Mouse (Mus musculus): ENCODE measurements around the gene Casp8ap2. TPM values are rescaled to one million over a fixed set of nuclear protein-coding genes. Genes with fewer than 3 reads are reported as not detected.

Gene Casp8ap2
- total RNA-seq (2021) (1 to 10 TPM; 4.9 to 6.7 TPM), polyA plus RNA-seq (2012; rRNA removed) (2.5 and 4.2 TPM in 2 replicates)
- long read RNA-seq, full-length matches to known transcripts: 2 of 4 reads
- long read RNA-seq, partial matches to known transcripts: 1 of 4 reads
- long read RNA-seq, other reads (novel, unspliced or antisense): 1 of 4 reads

DNA sequence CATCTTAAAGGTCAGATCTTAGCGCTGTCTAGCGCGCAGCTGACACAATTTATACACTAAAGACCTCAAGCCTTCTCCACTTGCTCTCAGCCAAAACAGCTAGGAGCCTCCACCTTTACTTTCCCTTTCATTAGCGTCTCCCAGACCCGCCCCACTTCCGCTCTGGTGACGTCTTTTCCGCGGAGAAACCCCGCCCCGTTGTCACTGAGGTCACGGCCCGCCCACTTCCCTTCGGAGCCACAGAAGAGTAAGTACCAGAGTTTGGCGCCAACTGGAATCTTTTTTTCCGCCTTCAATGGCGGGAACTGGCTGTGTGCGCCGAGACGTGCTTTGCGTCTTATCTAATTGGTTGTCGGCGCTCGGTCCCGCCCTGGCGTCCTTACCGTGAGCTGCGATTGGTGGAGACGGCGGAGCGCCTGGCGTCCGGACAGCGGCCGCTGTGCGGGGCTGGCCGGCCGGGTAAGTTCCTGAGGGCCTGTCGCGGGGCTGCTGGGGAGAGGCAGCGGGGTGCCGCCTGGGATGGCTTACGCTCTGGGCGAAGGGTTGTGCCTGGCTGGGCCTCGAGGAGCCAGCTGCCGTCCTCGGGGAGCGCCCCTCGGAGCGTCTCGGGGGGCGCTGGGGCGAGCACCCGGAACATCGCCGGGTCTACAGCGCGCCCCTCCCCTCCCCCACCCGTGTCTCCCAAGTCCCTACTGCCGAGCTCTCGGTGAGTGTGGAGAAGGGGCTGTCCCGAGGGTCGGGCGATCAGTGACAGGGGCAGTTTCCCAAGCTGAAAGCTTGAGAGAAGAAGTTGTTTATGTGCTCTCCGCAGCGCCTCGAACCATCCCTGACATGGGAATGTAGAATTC is at the start of gene Casp8ap2:
Gene Casp8ap2, plus strand, starts transcription at position 418 of the 848 bp plus-strand sequence.
- no peaks in the 10 kb centered on the region for H3K27me3 ChIP-seq (ENCODE audit: control insufficient read depth, insufficient read depth, low read length)
- no peaks in the 10 kb centered on the region; the same call in 1 of the 2 replicates for H3K4me1 ChIP-seq (ENCODE audit: control insufficient read depth, insufficient read depth, low read length)
- H3K36me3 ChIP-seq (ENCODE audit: control insufficient read depth, insufficient read depth, low read length): no peaks in the 10 kb centered on the region; the same call in 1 of the 2 replicates
- intact Hi-C loops (cut with DNase I): loop anchor here (2.0 kb wide), 1 partner anchor 42 kb away; the partner anchor contains the start of gene Mdn1
- TF ChIP-seq POLR2A (IDR thresholded peaks at IDR 0.05; ENCODE audit: insufficient read depth, low read depth, low read length) (peak; percentile 86), CTCF (IDR thresholded peaks at IDR 0.05) (peak; percentile 16; the same call in 1 of the 2 replicates), EP300 (IDR thresholded peaks at IDR 0.05; ENCODE audit: insufficient read depth, low read depth, low read length) (peak; percentile 90)
- H3K27ac ChIP-seq: peak within 1 kb of the TSS; percentile 95
- H3K9ac ChIP-seq (ENCODE audit: low read depth, low read length): peak within 1 kb of the TSS; percentile 94
- peak within 1 kb of the TSS; percentile 83 for H3K4me3 ChIP-seq
- H3K79me2 ChIP-seq (replicated peaks; ENCODE audit: control insufficient read depth, insufficient read depth, low read length): no peaks in the 10 kb centered on the region; the same call in 1 of the 2 replicates
- peak; percentile 99 for DNase-seq
- WGBS: under 1% methylated on average over 67 of the region's 67 CpGs

DNA sequence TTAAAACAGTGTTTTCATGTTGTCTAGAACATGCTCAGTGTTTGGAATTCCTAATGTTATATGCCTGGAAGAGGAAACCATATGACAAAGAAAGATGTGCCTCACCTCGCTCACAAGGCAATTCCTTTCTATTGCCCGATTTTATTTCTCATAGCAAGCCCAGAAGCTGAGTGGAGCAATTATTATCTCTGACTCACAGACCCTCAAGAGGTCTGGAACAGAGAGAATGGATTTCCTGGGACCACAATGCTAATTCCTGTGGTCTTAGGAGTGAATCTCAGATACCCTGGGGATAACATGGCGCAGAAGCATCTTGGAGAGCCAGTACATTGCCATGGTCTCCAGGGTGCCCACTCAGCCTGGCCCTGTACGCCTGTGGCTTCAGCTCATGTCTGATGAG is 46.2 kb upstream of the Casp8ap2 start:
- Histone ChIP-seq H3K9ac (ENCODE audit: low read depth, low read length) (no peak overlapping the region), H3K4me3 (no peak overlapping the region), H3K4me1 (ENCODE audit: control insufficient read depth, insufficient read depth, low read length) (no peaks in the 10 kb centered on the region), H3K27ac (no peak overlapping the region), H3K27me3 (ENCODE audit: control insufficient read depth, insufficient read depth, low read length) (no peaks in the 10 kb centered on the region), H3K36me3 (ENCODE audit: control insufficient read depth, insufficient read depth, low read length) (no peaks in the 10 kb centered on the region), H3K79me2 (replicated peaks; ENCODE audit: control insufficient read depth, insufficient read depth, low read length) (no peaks in the 10 kb centered on the region)
- TF ChIP-seq EP300 (IDR thresholded peaks at IDR 0.05; ENCODE audit: insufficient read depth, low read depth, low read length) (no peak), POLR2A (IDR thresholded peaks at IDR 0.05; ENCODE audit: insufficient read depth, low read depth, low read length) (no peak), CTCF (IDR thresholded peaks at IDR 0.05) (no peak)
- intact Hi-C loops (cut with DNase I): no loop called here
- 79% methylated on average over 4 of the region's 4 CpGs for WGBS
- no peak for DNase-seq

DNA sequence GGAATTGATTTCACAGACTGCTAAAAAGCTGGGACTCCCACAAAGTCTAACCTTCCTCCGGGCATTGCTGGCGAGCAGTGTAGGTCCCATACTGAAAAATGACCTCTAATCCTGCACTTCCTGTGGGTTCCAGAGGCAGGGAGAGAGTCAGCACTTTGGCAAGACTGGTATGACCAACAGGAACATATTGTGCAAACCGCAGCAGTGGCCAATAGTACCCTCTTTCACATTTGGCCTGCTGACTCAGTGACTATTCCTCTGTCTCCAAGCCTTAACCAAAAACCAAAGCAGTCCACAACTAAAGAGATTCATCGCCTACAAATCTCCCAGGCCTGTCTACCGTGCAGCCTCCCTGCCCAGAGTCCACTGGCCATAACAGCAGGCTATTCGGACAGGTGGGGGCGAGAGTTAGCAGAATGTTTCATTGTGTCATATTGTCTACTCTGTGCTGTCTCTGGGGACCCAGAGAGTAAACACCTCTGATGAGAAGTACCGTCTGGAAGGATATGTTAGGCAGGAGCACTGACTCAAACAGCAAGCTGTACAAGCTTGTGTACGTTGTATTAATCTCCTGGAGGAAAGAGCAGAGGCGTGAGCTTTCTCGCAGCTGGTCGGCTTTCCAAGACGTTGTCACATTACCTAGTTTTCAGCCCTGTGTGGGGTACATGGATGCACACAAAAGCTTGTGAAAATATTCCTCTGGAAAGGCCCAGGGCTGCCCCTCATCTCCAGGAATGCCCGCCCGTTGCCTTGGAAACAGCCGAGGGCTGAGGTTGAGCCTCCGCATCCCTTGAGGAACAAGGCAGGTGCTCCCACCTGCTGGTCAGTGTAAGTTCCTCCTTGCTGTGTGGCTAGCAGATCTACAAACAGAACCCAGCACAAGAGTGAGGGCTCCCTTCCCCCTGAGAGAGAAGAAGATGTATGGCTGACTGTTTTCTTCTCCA is 45.0 kb upstream of the Casp8ap2 start:
- intact Hi-C loops (cut with DNase I): no loop called here
- H3K79me2 ChIP-seq (replicated peaks; ENCODE audit: control insufficient read depth, insufficient read depth, low read length): no peaks in the 10 kb centered on the region
- no peak overlapping the region for H3K27ac ChIP-seq
- no peaks in the 10 kb centered on the region for H3K4me1 ChIP-seq (ENCODE audit: control insufficient read depth, insufficient read depth, low read length)
- no peaks in the 10 kb centered on the region for H3K36me3 ChIP-seq (ENCODE audit: control insufficient read depth, insufficient read depth, low read length)
- DNase-seq: peak in 1 of 2 experiments; percentile 57
- H3K4me3 ChIP-seq: no peak overlapping the region
- 68% methylated on average over 17 of the region's 17 CpGs for WGBS
- no peaks in the 10 kb centered on the region for H3K27me3 ChIP-seq (ENCODE audit: control insufficient read depth, insufficient read depth, low read length)
- no peak overlapping the region for H3K9ac ChIP-seq (ENCODE audit: low read depth, low read length)
- TF ChIP-seq CTCF (IDR thresholded peaks at IDR 0.05) (0 out of 2 replicates have a peak, but pooled peaks have one; percentile 4), EP300 (IDR thresholded peaks at IDR 0.05; ENCODE audit: insufficient read depth, low read depth, low read length) (0 out of 2 replicates have a peak, but pooled peaks have one; percentile 30), POLR2A (IDR thresholded peaks at IDR 0.05; ENCODE audit: insufficient read depth, low read depth, low read length) (no peak)

DNA sequence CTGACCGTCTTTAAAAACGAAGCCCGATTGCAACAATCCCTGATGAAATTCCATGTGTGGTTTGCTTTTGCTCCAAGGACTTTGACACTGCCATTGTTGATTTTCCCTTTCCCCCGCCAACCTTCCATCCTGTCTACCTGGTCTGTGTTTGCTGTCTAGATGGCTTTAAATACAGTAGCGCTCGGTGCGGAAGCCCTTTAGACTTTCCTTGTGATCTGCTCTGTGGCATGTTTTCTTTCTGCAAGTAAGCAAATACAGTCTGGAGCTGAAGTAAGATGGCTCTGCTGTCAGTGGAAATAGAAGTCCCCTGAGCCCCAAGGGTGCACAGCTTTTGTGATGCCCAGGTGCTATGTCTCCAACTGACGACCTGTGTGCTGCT is 44.3 kb upstream of the Casp8ap2 start:
- no peak overlapping the region for H3K27ac ChIP-seq
- intact Hi-C loops (cut with DNase I): no loop called here
- no peaks in the 10 kb centered on the region for H3K79me2 ChIP-seq (replicated peaks; ENCODE audit: control insufficient read depth, insufficient read depth, low read length)
- TF ChIP-seq EP300 (IDR thresholded peaks at IDR 0.05; ENCODE audit: insufficient read depth, low read depth, low read length) (no peak), CTCF (IDR thresholded peaks at IDR 0.05) (no peak), POLR2A (IDR thresholded peaks at IDR 0.05; ENCODE audit: insufficient read depth, low read depth, low read length) (no peak)
- no peaks in the 10 kb centered on the region for H3K4me1 ChIP-seq (ENCODE audit: control insufficient read depth, insufficient read depth, low read length)
- no peaks in the 10 kb centered on the region for H3K36me3 ChIP-seq (ENCODE audit: control insufficient read depth, insufficient read depth, low read length)
- no peak for DNase-seq
- WGBS: 81% methylated on average over 8 of the region's 8 CpGs
- H3K4me3 ChIP-seq: no peak overlapping the region
- H3K9ac ChIP-seq (ENCODE audit: low read depth, low read length): no peak overlapping the region
- no peaks in the 10 kb centered on the region for H3K27me3 ChIP-seq (ENCODE audit: control insufficient read depth, insufficient read depth, low read length)

DNA sequence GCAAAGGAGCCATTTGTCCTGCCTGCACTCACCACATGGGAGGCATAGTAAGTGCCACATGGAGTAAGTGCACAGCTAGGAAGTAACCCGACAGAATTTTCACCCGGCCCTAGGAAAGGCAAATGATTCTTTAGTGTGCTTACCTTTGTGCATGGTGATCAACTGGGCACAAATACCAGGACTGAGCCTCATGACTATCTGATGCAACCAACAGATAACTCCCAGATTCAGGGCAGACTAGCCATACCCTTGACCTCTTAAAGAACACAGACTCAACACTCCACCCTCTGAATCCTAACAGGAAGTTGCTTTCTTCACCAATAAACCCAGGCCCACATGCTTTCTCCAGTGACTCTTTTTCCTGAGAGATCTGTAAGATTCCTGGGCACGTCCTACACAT is 43.8 kb upstream of the Casp8ap2 start:
- H3K27me3 ChIP-seq (ENCODE audit: control insufficient read depth, insufficient read depth, low read length): no peaks in the 10 kb centered on the region
- intact Hi-C loops (cut with DNase I): no loop called here
- H3K27ac ChIP-seq: no peak overlapping the region
- WGBS: 66% methylated on average over 3 of the region's 3 CpGs
- no peaks in the 10 kb centered on the region for H3K36me3 ChIP-seq (ENCODE audit: control insufficient read depth, insufficient read depth, low read length)
- H3K79me2 ChIP-seq (replicated peaks; ENCODE audit: control insufficient read depth, insufficient read depth, low read length): no peaks in the 10 kb centered on the region
- TF ChIP-seq CTCF (IDR thresholded peaks at IDR 0.05): no peak
- no peak overlapping the region for H3K4me3 ChIP-seq
- H3K9ac ChIP-seq (ENCODE audit: low read depth, low read length): no peak overlapping the region
- H3K4me1 ChIP-seq (ENCODE audit: control insufficient read depth, insufficient read depth, low read length): no peaks in the 10 kb centered on the region
- no peak for DNase-seq
